Mouse (Mus musculus): ENCODE measurements around the gene Plch1.

The Plch1 gene

DNA sequence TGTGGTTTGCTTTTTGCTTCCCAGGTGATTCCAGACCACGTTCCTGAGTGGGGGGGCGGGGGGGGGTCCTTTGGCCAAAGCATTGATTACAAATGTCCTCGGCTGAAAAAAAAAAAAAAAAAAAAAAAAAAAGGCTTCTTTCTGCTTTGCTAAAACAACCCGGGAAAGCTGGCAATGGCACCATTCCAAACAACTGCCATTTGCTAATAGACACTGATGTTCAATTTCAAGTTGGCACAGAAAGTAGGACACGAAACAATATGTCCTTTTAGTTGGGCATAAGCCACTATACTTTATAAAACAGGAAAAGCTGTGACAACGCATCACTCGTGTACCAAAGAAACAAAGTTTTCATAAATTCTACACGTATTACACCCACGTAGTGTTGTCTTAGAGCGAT lies 36.6 kb downstream of the Plch1 start:
- in situ Hi-C loops (cut with MboI, MseI): loop anchor here in 1 of 2 experiments (5.0 kb wide), 1 partner anchor 305 kb away; no protein-coding TSS in a partner anchor

GRCm38 (mm10) chr3:63852828-63853227 lies 46.4 kb downstream of the Plch1 start:
- in situ Hi-C loops (cut with MboI, MseI): loop anchor here in 1 of 2 experiments (10.0 kb wide), 1 partner anchor 1668 kb away; no protein-coding TSS in a partner anchor

DNA sequence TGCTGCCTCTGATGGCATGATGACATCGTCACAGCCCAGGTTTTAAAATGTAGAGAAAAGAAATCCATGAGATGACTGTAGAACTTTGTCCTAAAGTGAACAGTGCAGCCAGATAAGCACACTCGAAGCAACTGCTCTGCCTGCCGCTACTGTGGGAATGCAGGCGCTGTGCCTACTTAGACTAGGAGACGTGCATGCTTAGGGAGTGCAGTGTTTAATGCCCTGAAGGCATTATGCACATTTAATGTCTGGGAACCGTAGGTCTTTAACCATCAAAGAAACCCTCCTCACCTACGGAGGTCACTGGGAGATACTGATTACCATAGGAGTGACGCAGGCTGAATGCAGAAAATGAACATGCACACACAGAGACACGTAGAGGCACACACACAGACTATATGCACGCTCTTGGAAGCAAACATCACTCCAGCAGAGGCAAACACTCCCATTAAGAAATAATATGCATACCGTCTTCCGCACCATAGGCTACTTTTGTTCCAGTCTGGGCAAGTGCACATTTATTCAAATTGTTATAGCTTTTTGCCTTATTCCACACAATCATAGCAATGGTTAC lies 48.1 kb downstream of the Plch1 start:
- in situ Hi-C loops (cut with MboI, MseI): loop anchor here in 1 of 2 experiments (10.0 kb wide), 1 partner anchor 1666 kb away; no protein-coding TSS in a partner anchor

DNA sequence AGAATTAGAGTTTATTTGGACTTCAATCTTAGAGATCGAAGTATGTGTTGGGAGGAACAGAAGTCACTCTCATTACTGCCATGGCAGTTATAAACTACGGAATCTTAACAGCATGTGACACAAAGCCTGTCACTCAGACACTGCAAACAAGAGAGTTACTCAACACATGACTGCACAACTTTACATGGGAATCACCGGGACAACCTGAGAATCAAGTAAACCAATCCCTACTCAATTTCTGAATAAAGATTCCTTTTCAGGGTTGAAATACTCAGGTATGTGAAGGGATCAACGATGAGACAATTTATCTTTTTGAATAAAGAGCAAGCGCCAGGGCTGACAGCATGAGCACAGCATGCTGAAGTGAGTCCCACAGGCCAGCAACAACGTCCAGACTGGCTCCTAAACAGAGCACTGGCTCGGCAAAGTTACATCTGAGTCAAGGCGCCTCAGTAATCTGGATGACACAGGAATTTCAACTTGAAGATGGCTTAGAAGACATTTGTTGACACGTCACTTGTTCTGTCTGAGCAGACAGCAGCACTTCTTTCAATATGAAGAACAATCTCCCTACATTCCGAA lies 49.4 kb downstream of the Plch1 start:
- in situ Hi-C loops (cut with MboI, MseI): loop anchor here in 1 of 2 experiments (10.0 kb wide), 1 partner anchor 1665 kb away; no protein-coding TSS in a partner anchor

DNA sequence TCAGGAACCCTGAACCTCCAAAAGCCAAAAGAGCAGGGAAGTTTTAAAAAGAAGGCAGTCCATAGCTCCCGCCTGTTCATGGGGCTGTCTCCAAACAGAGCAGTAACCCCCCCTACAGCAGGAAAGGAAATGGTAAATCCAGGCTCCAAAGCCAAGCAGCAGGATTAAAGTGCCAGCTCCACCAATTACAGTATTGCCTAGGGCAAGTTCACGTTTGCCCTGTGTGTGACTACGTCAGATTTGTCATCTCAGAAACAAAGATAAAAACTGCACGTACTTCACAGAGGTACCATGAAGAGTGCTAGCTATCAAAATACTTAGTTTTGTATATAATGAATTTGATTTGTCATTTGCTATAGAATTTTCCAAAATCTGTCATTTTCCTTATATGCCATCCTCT lies 55.1 kb downstream of the Plch1 start:
- in situ Hi-C loops (cut with MboI, MseI): no loop called here

- in situ Hi-C loops (cut with MboI, MseI): no loop called here
These were observed 56.8 kb downstream of the Plch1 start for GRCm38 (mm10) chr3:63842436-63842835.

- in situ Hi-C loops (cut with MboI, MseI): no loop called here
These were observed 61.5 kb downstream of the Plch1 start for GRCm38 (mm10) chr3:63837750-63838149.

GRCm38 (mm10) chr3:63836937-63837632 lies 62.2 kb downstream of the Plch1 start:
- in situ Hi-C loops (cut with MboI, MseI): no loop called here

GRCm38 (mm10) chr3:63835816-63836215 lies 63.5 kb downstream of the Plch1 start:
- in situ Hi-C loops (cut with MboI, MseI): no loop called here

DNA sequence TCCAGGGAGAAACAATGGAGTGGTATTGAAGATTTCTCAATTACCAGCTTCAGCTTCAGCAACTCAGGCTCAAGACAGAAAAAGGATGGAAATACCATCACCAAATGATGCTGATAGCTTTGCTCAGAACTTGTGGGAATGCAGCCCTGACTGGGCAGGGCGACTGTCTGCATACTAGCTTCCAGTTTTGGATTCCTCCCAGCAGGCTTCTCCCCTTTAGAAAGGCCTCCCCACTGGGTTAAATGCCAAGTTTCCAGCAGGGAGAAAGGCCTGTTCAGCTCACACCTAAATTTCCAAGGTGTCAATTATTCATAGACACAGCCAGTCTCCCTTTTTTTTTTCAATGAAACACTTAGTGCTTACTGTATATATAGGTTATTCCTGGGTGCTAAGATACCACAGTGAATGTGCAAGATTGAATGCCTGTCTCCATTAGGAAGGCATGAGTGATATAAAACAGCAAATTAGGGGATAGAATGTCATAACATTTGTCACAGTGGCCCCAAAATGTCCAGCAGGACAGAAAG lies 75.3 kb downstream of the Plch1 start:
- in situ Hi-C loops (cut with MboI, MseI): no loop called here

DNA sequence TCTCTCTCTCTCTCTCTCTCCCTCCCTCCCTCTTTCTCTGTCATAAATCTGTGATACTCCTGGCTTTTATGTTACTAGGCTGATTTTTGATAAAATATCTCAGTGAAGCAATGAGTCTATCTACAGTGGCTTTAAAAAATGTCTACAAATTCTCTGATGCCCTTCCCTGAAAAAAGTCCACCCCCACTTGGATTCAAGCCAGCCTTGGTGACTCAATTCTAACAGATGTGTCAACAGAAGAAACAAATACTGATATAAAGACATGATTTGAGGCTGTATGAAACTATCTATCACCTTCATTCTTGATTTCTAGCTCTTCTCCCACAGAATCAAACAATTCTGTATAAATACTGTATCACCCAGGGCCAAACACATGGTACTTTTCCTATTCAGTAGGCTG lies 76.6 kb downstream of the Plch1 start:
- in situ Hi-C loops (cut with MboI, MseI): no loop called here

- in situ Hi-C loops (cut with MboI, MseI): no loop called here
These were observed 84.1 kb downstream of the Plch1 start for GRCm38 (mm10) chr3:63815131-63815530.

- in situ Hi-C loops (cut with MboI, MseI): no loop called here
These were observed 85.1 kb downstream of the Plch1 start for GRCm38 (mm10) chr3:63814203-63814602.

- in situ Hi-C loops (cut with MboI, MseI): no loop called here
These were observed 92.4 kb downstream of the Plch1 start for GRCm38 (mm10) chr3:63806906-63807305.

DNA sequence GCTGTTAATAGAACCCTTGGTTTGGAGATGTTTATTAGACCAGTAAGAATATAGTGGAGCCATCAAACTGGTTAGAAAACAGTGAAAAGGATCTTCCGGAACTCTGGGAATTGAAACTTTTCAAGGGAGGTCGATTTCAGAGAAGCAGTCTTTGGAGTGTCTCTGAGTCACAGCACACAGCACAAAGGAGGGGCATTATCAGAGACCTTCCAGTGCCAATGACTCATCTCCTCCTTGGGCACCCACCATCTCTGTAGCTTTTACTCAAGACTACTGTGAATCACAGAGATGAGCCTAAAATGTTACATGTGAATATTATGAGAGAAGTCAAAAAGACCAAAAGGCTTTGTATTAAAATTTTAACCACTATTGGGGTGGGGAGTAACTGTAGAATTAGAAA lies 93.8 kb downstream of the Plch1 start:
- in situ Hi-C loops (cut with MboI, MseI): no loop called here

DNA sequence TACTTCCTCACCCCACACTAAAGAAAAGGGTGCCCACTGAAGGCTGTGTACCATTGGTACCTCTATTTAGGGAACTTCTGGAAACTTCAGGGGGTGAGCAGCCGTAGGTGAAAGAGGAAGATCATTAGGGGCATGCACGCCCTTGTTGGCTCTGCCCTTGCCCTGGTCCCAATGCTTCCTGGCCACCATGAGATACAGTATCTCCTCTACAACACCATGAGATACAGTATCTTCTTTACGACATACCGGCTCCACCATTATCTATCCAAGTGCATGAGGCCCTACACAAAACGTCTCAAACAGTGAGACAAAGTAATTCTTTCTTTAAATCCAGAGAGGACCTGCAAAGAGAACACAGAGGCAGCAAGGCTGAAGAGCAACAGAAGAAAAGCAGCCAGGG lies 98.6 kb downstream of the Plch1 start:
- in situ Hi-C loops (cut with MboI, MseI): no loop called here

GRCm38 (mm10) chr3:63786805-63787365 lies 112.4 kb downstream of the Plch1 start:
- in situ Hi-C loops (cut with MboI, MseI): no loop called here

DNA sequence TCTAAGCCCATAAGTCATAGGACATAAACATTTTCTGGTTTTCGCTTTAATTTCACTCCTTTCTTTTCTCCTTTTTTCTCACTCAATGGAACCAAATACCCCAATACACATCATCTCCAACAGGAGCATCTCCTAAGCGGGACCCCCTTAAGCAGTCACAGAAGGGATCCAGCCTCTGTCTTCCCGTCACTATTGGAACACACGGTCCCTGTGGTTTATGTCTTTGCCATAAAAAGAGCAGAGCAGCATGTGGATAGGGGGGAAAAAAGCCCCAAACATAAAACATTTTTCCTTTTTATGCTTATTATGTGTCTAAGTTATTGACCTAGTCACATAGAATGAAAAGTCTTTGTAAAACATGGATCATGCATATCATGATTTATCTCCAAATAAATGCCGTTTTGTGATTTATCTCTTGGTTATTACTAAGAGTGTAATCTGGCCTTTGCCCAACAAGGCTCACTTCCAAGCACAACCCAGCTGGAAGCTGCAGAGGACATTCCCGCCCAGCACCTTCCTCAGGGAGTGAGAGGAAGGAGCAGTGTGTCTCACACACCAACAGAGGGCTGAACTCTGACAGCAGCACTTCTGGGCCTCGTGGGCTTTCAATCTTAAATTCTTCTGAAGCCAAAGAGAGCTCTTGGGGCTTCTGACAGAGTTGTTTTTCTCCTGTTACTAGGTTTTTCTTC lies 126.5 kb downstream of the Plch1 start:
- in situ Hi-C loops (cut with MboI, MseI): no loop called here

GRCm38 (mm10) chr3:63760821-63761220 lies 138.5 kb downstream of the Plch1 start:
- in situ Hi-C loops (cut with MboI, MseI): no loop called here

GRCm38 (mm10) chr3:63740073-63740472 lies 159.2 kb downstream of the Plch1 start:
- in situ Hi-C loops (cut with MboI, MseI): no loop called here

- in situ Hi-C loops (cut with MboI, MseI): loop anchor here in 1 of 2 experiments (10.0 kb wide), 1 partner anchor 1456 kb away; no protein-coding TSS in a partner anchor
These were observed 170.9 kb downstream of the Plch1 start for GRCm38 (mm10) chr3:63728325-63728724.

Data from T-helper 17 cell (primary cell).